Mouse (Mus musculus): Measurements from ENCODE around the gene Gm11034. TPM values are rescaled to one million over a fixed set of nuclear protein-coding genes. Genes with fewer than 3 reads are reported as not detected.
A peak's percentile ranks its signal among the peaks of the same experiment; 100 is the strongest.

Gene Gm11034
- polyA plus RNA-seq, 1 experiment from 2014 or later = not detected

DNA sequence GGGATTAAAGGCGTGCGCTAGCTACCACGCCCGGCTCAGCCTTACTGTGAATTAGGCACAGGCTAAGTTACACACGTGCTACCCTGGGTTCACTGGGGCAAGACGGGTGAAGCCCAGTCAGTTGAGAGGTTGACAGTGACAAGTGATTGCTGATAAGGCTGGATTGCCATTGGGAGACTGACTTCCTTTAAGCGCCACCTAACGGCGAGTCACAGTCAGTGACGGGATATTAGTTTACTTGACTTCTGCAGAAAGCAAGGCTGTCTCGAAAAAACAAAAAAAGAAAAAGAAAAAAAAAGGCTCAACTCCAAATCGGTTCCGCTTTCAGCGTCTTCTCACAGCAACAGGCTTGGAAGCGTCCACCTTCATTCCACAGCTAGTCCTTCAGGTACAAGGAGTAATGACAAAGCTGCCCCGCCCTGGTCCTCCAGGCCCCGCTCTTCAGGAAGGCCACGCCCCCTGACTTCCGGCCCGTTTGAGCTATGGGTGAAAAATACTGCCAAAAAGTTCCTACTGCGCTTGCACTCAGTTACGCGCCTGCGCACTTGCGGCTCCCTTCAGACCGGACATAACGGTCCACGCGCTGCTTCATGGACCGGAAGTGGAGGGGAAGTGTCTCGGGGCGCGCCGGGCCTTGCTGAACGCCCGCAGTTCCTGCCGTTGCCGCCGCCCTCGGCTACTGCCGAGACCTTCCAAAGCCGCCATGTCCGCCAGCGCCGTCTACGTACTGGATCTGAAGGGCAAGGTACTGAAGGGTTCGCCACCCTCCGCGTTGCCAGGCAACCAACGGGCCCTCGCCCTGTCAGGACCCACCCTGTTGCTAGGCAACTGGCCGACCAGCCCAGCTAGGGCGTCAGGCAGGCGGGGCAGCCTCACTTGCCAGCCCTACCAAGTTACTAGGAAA, 26.3 kb upstream of the Gm11034 start, which contains the start of gene Ap1m1:
Gene Ap1m1, plus strand, starts transcription at position 520 of the 904 bp plus-strand sequence.
- WGBS = under 1% methylated on average over 54 of the region's 54 CpGs

DNA sequence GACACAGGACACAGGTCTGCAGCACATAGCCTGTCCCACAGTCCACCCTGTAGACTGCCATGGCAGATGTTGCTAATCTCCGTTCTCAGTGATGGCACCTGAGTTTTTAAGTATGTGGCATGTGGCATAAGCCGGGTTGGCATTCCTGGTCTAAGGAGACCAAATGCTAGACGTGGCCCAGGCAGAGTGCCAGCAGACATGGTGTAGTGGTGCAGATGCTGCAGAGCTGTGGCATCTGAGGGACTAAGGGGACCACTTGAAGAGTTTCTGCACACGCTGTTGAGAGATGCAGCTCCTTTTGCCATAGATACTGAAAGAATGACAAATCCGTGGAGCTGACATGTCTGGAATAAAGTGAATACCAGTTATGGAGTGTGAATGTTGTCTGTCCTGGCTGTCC, 9.2 kb upstream of the Gm11034 start:
- peaks cover 2% of the 10 kb centered on the region; the same call in 1 of the 2 replicates for H3K27me3 ChIP-seq
- no peak overlapping the region for H3K9ac ChIP-seq
- no peak overlapping the region for H3K4me2 ChIP-seq
- no peak for ATAC-seq
- 91% methylated on average over 5 of the region's 5 CpGs for WGBS
- no peak overlapping the region for H3K4me3 ChIP-seq
- peaks cover 30% of the 10 kb centered on the region for H3K36me3 ChIP-seq (ENCODE audit: poor library complexity, severe bottlenecking)
- peaks cover 10% of the 10 kb centered on the region for H3K4me1 ChIP-seq
- no peaks in the 10 kb centered on the region for H3K9me3 ChIP-seq (replicated peaks)
- no peak overlapping the region for H3K27ac ChIP-seq

More for the DNA sequence above, 26.3 kb upstream of the Gm11034 start, which contains the start of gene Ap1m1:
- Histone ChIP-seq H3K27me3 (no peaks in the 10 kb centered on the region), H3K36me3 (ENCODE audit: poor library complexity, severe bottlenecking) (peaks cover 24% of the 10 kb centered on the region), H3K27ac (peak within 1 kb of the TSS; percentile 94), H3K4me3 (peak within 1 kb of the TSS; percentile 72), H3K4me2 (peak within 1 kb of the TSS; percentile 75), H3K9ac (peak within 1 kb of the TSS; percentile 78), H3K4me1 (peaks cover 26% of the 10 kb centered on the region), H3K9me3 (replicated peaks) (no peaks in the 10 kb centered on the region)
- peak; percentile 96 for ATAC-seq

DNA sequence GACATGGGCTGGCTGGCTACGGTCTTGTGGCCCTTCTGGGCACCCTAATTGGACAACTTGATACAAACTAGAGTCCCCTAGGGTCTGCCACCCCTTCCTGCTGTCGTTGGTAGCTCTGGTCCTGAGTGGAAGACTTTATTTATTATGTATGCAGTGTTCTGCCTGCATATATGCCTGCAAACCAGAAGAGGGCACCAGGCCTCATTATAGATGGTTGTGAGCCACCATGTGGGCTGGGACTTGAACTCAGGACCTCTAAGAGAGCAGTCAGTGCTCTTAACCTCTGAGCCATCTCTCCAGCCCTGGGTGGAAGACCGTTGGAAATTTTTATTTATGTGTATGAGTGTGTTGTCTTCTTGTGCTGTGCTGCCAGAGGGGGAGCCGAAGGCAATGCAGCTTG, 7.3 kb upstream of the Gm11034 start:
- Histone ChIP-seq H3K4me3 (peak overlapping the region; percentile 64), H3K4me1 (peaks cover 10% of the 10 kb centered on the region), H3K9me3 (replicated peaks) (no peaks in the 10 kb centered on the region), H3K4me2 (peak overlapping the region; percentile 82), H3K27me3 (peaks cover 13% of the 10 kb centered on the region), H3K27ac (no peak overlapping the region), H3K36me3 (ENCODE audit: poor library complexity, severe bottlenecking) (peaks cover 30% of the 10 kb centered on the region), H3K9ac (peak overlapping the region; percentile 75; the same call in 1 of the 2 replicates)
- no peak for ATAC-seq
- WGBS = 87% methylated on average over 4 of the region's 4 CpGs

DNA sequence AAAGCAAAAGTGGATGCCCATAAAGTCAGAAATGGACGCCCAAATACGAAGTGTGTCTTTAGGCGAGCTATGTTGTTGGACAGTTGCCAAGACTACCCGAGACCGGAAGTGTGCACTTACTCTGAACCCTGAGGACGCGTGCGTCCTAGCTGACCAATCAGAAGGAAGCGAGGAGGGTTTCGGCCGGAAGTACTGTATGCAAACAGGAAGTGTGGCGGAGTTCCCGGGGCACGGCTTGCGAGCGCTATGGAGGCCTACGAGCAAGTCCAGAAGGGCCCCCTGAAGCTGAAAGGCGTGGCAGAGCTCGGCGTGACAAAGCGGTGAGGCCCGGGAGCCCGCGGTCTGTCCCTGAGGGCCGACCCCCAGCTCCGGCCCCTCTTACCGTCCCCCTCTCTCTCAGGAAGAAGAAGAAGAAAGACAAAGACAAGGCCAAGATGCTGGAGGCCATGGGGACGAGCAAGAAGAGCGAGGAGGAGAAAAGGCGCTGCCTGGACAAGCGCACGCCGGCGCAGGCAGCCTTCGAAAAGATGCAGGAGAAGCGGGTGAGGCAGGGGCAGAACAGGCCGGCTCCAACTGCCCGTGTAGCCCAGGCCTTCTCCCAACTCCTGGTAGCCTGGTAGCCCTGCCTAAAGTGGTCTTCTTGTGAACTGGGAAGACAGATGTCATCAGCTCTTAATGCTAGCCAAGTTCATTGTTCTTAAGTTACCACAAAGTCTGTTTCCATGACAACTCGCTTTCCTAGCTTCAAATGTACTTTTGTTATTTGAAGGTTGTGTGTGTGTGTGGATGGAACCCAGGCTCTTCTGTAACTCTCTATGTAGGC, 6.3 kb upstream of the Gm11034 start, which contains the start of gene Fam32a:
Gene Fam32a, plus strand, starts transcription at position 190 of the 823 bp plus-strand sequence.
- H3K27me3 ChIP-seq = peaks cover 20% of the 10 kb centered on the region
- peak within 1 kb of the TSS; percentile 79 for H3K27ac ChIP-seq
- H3K4me2 ChIP-seq = peak within 1 kb of the TSS; percentile 82
- H3K9me3 ChIP-seq (replicated peaks) = no peaks in the 10 kb centered on the region
- peaks cover 30% of the 10 kb centered on the region for H3K36me3 ChIP-seq (ENCODE audit: poor library complexity, severe bottlenecking)
- H3K9ac ChIP-seq = peak within 1 kb of the TSS; percentile 75
- ATAC-seq = peak; percentile 99
- H3K4me3 ChIP-seq = peak within 1 kb of the TSS; percentile 64
- 14% methylated on average over 39 of the region's 39 CpGs for WGBS
- H3K4me1 ChIP-seq = peaks cover 10% of the 10 kb centered on the region

DNA sequence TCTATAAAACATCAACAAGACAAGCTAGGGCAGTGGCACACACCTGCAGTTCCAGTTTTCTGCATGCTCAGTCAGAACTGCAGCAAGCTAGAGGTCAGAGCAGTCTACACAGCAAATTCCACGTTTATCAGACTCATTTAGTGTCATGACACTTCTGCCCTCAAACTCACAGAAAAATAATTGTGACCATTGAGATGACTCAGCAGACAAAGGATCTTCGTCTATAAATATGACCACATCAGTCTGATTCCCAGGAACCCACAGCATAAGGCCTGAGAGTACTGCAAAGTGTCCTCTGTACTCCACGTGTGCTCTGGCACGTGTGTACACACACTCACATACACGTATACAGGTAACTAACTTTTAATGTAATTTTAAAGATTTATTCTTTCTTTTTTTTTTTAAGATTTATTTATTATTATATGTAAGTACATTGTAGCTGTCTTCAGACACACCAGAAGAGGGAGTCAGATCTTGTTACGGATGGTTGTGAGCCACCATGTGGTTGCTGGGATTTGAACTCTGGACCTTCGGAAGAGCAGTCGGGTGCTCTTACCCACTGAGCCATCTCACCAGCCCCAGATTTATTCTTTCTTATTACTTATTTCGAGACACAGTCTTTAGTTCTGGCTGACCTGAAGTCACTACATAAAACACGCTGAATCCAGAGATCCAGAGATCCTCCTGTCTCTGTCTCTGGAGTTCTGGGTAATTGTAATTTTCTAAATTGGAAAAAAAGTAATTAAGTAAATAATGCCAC, 5.5 kb upstream of the Gm11034 start:
- H3K36me3 ChIP-seq (ENCODE audit: poor library complexity, severe bottlenecking) = peaks cover 27% of the 10 kb centered on the region
- no peak overlapping the region for H3K27ac ChIP-seq
- 81% methylated on average over 10 of the region's 10 CpGs for WGBS
- H3K9me3 ChIP-seq (replicated peaks) = no peaks in the 10 kb centered on the region
- peaks cover 10% of the 10 kb centered on the region for H3K4me1 ChIP-seq
- peak overlapping the region; percentile 82 for H3K4me2 ChIP-seq
- ATAC-seq = peak; percentile 25
- H3K27me3 ChIP-seq = peaks cover 22% of the 10 kb centered on the region
- H3K4me3 ChIP-seq = peak overlapping the region; percentile 64
- H3K9ac ChIP-seq = no peak overlapping the region

DNA sequence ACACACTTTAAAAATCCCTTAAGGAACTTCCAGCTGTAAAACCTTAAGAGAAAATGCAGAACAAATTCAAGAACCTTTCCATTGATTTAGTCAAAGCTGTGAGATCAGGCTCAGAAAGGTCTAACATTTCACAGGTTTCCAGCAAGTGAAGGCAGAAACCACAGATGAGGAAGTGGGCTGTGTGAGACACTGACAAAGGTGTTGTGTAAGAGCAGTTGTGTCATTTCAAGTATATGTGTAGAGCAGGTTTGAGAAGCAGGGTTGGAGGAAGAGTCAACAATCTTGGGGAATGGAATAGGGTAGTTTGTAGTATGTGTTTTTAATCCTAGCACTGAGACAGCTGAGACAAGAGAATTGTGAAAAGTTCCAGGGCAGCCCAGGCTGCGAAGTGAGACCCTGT, 2.4 kb upstream of the Gm11034 start:
- peaks cover 29% of the 10 kb centered on the region for H3K27me3 ChIP-seq
- no peaks in the 10 kb centered on the region for H3K36me3 ChIP-seq (ENCODE audit: poor library complexity, severe bottlenecking)
- H3K9me3 ChIP-seq (replicated peaks) = no peaks in the 10 kb centered on the region

DNA sequence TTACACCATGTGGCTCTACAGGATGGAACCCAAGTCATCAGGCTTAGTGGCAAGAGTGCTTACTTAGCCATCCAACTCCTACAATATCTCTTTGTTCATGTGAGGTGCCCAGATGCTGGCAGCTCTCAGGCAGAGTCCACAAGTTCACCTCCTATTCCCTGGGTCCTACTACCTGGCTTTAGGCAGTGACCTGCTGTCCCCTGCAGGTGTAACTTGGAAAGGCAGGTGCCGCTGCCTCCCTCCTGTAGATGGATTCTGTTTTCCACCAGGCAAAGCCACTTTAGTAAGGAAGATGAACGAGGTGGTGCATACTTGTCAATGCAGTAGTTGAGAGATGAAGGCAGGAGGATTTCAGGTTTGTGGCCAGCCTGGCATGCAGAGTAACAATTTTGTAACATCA, 1.6 kb upstream of the Gm11034 start:
- ATAC-seq = no peak
- H3K27ac ChIP-seq = no peak overlapping the region
- no peak overlapping the region for H3K4me2 ChIP-seq
- no peaks in the 10 kb centered on the region for H3K4me1 ChIP-seq
- WGBS = 47% methylated on average over 2 of the region's 2 CpGs
- H3K9me3 ChIP-seq (replicated peaks) = no peaks in the 10 kb centered on the region
- no peak overlapping the region for H3K9ac ChIP-seq
- H3K4me3 ChIP-seq = no peak overlapping the region
- H3K36me3 ChIP-seq (ENCODE audit: poor library complexity, severe bottlenecking) = no peaks in the 10 kb centered on the region
- H3K27me3 ChIP-seq = peaks cover 29% of the 10 kb centered on the region

More for the DNA sequence above, 2.4 kb upstream of the Gm11034 start:
- Histone ChIP-seq H3K9ac (no peak overlapping the region), H3K4me1 (peaks cover 7% of the 10 kb centered on the region), H3K4me3 (no peak overlapping the region), H3K27ac (no peak overlapping the region), H3K4me2 (no peak overlapping the region)
- ATAC-seq = no peak
- 46% methylated on average over 1 of the region's 1 CpGs for WGBS

DNA sequence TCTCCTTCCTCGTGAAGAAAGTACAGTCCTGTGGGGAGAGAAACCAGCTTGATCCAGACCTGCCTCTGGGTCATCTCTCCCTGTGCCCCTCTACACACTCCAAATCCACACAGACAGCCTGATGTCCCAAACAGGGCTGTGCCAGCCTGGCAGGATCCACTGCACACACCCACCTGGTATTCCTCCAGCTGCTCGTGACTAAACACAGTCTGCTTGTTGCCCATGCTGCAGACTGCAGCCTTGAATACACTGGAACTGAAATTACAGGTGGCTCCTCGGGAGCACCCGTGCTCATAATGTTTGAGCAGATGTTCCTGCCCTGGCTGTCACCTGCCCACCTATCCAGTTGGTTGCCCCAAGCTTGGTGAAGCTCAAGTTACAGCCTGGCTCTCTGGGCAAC, 685 bp downstream of the Gm11034 start, which contains the start of gene Cib3:
Gene Cib3, minus strand, starts transcription at position 87 of the 400 bp plus-strand sequence.
- Histone ChIP-seq H3K4me1 (no peaks in the 10 kb centered on the region), H3K4me2 (no peak within 1 kb of the TSS), H3K27ac (no peak within 1 kb of the TSS), H3K4me3 (no peak within 1 kb of the TSS), H3K27me3 (peaks cover 27% of the 10 kb centered on the region), H3K36me3 (ENCODE audit: poor library complexity, severe bottlenecking) (no peaks in the 10 kb centered on the region), H3K9me3 (replicated peaks) (no peaks in the 10 kb centered on the region), H3K9ac (no peak within 1 kb of the TSS)
- ATAC-seq = no peak
- WGBS = 73% methylated on average over 4 of the region's 4 CpGs

DNA sequence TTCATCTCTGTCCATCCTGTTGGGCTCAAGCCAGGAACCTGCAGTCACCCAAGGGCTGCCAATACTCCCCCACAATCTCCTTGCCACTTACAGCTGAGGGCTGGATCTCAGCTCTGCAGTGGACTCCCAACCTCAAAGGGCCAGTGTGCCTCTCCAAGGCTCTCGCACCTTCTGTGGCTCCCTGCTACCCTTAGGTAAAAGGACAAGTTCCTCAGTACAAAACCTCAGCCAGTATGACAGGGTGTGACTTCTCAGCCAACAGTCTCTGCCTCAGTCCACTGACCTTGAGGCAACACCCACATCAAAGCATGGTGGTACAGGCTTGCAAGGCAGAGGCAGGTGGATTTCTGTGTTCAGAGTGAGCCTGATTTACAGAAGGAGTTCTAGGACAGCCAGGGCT, 1.6 kb downstream of the Gm11034 start:
- H3K9ac ChIP-seq = no peak overlapping the region
- H3K4me2 ChIP-seq = no peak overlapping the region
- H3K36me3 ChIP-seq (ENCODE audit: poor library complexity, severe bottlenecking) = no peaks in the 10 kb centered on the region
- no peaks in the 10 kb centered on the region for H3K4me1 ChIP-seq
- H3K9me3 ChIP-seq (replicated peaks) = no peaks in the 10 kb centered on the region
- no peak for ATAC-seq
- 84% methylated on average over 1 of the region's 1 CpGs for WGBS
- peaks cover 20% of the 10 kb centered on the region for H3K27me3 ChIP-seq
- H3K4me3 ChIP-seq = no peak overlapping the region
- H3K27ac ChIP-seq = no peak overlapping the region

DNA sequence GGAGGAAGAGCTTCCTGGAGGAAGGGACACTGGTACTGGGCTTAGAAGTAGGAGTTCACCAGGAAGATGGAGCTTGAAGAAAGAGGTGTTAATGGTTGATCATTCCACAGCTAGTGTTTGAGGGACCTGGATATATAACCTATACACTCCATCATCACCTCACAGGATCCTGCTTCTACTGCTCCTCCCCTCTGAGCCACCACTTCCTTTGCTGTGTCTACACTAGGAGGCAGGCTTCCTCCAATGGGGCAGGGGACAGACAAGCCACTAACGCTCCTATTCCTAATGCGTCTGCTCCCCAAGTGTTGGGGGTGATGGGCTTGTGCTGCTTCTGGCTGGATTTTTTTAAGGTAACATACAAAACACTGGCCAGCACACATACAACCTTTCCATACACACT, 2.7 kb downstream of the Gm11034 start:
- Histone ChIP-seq H3K4me1 (no peaks in the 10 kb centered on the region), H3K4me2 (no peak overlapping the region)
- whole genome bisulfite sequencing = 74% methylated on average over 2 of the region's 2 CpGs

DNA sequence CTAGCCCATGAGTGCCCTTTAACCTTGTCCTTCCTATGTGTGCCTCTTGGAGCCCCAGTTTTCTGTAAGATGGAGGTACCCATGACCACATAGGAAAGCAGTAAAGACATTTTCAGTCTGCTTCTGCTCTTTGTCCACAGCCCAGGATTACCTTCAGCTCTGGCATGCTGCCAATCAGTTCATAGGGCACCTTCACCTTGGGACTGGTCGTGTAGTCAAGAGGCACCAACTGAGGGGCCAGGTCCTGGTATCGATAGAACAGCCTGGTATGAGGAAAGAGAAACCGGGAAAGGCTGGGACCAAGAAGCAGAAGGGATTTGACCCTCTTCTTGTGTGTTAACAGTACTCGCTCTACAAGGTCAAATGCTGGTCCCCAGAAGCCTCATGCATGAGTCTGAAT, 3.2 kb downstream of the Gm11034 start:
- Histone ChIP-seq H3K4me2 (no peak overlapping the region), H3K4me3 (no peak overlapping the region), H3K27me3 (peaks cover 13% of the 10 kb centered on the region; the same call in 1 of the 2 replicates), H3K27ac (no peak overlapping the region), H3K9ac (no peak overlapping the region), H3K4me1 (no peaks in the 10 kb centered on the region), H3K36me3 (ENCODE audit: poor library complexity, severe bottlenecking) (no peaks in the 10 kb centered on the region), H3K9me3 (replicated peaks) (no peaks in the 10 kb centered on the region)
- 78% methylated on average over 4 of the region's 4 CpGs for WGBS
- ATAC-seq = no peak

More for the DNA sequence above, 2.7 kb downstream of the Gm11034 start:
- ATAC-seq = no peak
- Histone ChIP-seq H3K4me3 (no peak overlapping the region), H3K27me3 (peaks cover 15% of the 10 kb centered on the region; the same call in 1 of the 2 replicates), H3K36me3 (ENCODE audit: poor library complexity, severe bottlenecking) (no peaks in the 10 kb centered on the region), H3K9me3 (replicated peaks) (no peaks in the 10 kb centered on the region), H3K9ac (no peak overlapping the region), H3K27ac (no peak overlapping the region)
